Mouse (Mus musculus) limb, embryonic 11.5 days (tissue): ENCODE measurements around the gene Hist1h3g. TPM values are rescaled to one million over a fixed set of nuclear protein-coding genes. Genes with fewer than 3 reads are reported as not detected.
"Not testable (repeated sequence)": the region's sequence is repeated elsewhere in the genome, so short reads cannot be mapped to it uniquely, and the experiment has no call there.

ENCODE experiments used
- ATAC-seq: fragments of 200-750 bp; cut with Nextera tagmentation; 2 replicates; pipeline ENCODE4 v1.8.0; 2017; ENCODE audit warnings: low read depth; ENCODE audit not compliant: insufficient number of reproducible peaks, low FRiP score, low TSS enrichment
- DNase-seq: peaks from one replicate; pipeline ENCODE4 v3.0.0-alpha.2; 2015; ENCODE audit warnings: low spot score
- H3K27ac ChIP-seq: fragments of 300-500 bp; sonication (generic); replicated peaks from 2 replicates; pipeline ENCODE4 v1.5.1; 2014; ENCODE audit warnings: low read depth, mild to moderate bottlenecking, low read length
- H3K27me3 ChIP-seq: fragments of 300-500 bp; sonication (generic); 2 replicates; pipeline ENCODE4 v1.6.1; 2014; ENCODE audit warnings: mild to moderate bottlenecking, low read length, mixed read lengths; ENCODE audit not compliant: control insufficient read depth, insufficient read depth
- H3K36me3 ChIP-seq: fragments of 300-500 bp; sonication (generic); 2 replicates; pipeline ENCODE4 v1.6.1; 2014; ENCODE audit warnings: mild to moderate bottlenecking, low read length, moderate library complexity, mixed read lengths; ENCODE audit not compliant: control insufficient read depth, insufficient read depth
- H3K4me1 ChIP-seq: fragments of 300-500 bp; sonication (generic); 2 replicates; pipeline ENCODE4 v1.6.1; 2014; ENCODE audit warnings: low read length, mixed read lengths; ENCODE audit not compliant: control insufficient read depth, insufficient read depth
- H3K4me2 ChIP-seq: fragments of 300-500 bp; sonication (generic); 2 replicates; pipeline ENCODE4 v1.6.1; 2014; ENCODE audit warnings: low read depth, mild to moderate bottlenecking, moderate library complexity; ENCODE audit not compliant: severe bottlenecking
- H3K4me3 ChIP-seq: fragments of 300-500 bp; sonication (generic); 2 replicates; pipeline ENCODE4 v1.5.1; 2014; ENCODE audit warnings: low read depth, low read length
- H3K9ac ChIP-seq: fragments of 300-500 bp; sonication (generic); 2 replicates; pipeline ENCODE4 v1.6.1; 2014; ENCODE audit warnings: mild to moderate bottlenecking, low read length
- H3K9me3 ChIP-seq: fragments of 300-500 bp; sonication (generic); 2 replicates; pipeline ENCODE4 v1.6.1; 2016; ENCODE audit warnings: low read length; ENCODE audit not compliant: control insufficient read depth
- WGBS: fragments of 180-500 bp; shearing (Covaris S2); extraction: QIAGEN DNeasy Blood & Tissue Kit; methylation state at CpG from one replicate; pipeline ENCODE4 v1.1.7; 2014; 5-methylcytosine and 5-hydroxymethylcytosine counted together
- polyA plus RNA-seq: library from polyadenylated mRNA; unstranded; fragments of >200 nt; fragmentation: Nextera tagmentation; extraction: Ambion mirVana; gene quantifications from 2 replicates; pipeline ENCODE4 v1.2.1, GENCODE M21; 2014

Gene Hist1h3g
- polyA plus RNA-seq, 1 experiment from 2014 or later, result 9.4 TPM

GRCm38 (mm10) chr13:23554393-23554792, 19.2 kb downstream of the Hist1h3g start:
- no peak for DNase-seq
- WGBS, result 25% methylated on average over 9 of the region's 9 CpGs
- no peaks in the 10 kb centered on the region for H3K27me3 ChIP-seq
- ATAC-seq, result no peak
- 0 out of 2 replicates have a peak, but pooled peaks cover 2% of the 10 kb centered on the region for H3K4me1 ChIP-seq
- H3K9ac ChIP-seq, result peak overlapping the region; percentile 93
- H3K4me3 ChIP-seq, result peak overlapping the region; percentile 68
- peak overlapping the region; percentile 100 for H3K27ac ChIP-seq
- H3K9me3 ChIP-seq, result no peaks in the 10 kb centered on the region
- H3K36me3 ChIP-seq, result no peaks in the 10 kb centered on the region
- H3K4me2 ChIP-seq, result peak overlapping the region; percentile 86; the same call in 1 of the 2 replicates

GRCm38 (mm10) chr13:23554925-23555838, 20.0 kb downstream of the Hist1h3g start:
- Histone ChIP-seq H3K9me3 (no peaks in the 10 kb centered on the region), H3K4me1 (0 out of 2 replicates have a peak, but pooled peaks cover 2% of the 10 kb centered on the region), H3K9ac (peak overlapping the region; percentile 93), H3K4me3 (peak overlapping the region; percentile 68), H3K4me2 (peak overlapping the region; percentile 86), H3K27ac (peak overlapping the region; percentile 100), H3K36me3 (no peaks in the 10 kb centered on the region), H3K27me3 (no peaks in the 10 kb centered on the region)
- peak; percentile 91 for DNase-seq
- ATAC-seq, result peak; percentile 88
- under 1% methylated on average over 54 of the region's 54 CpGs for WGBS

- peak overlapping the region; percentile 86 for H3K4me2 ChIP-seq
- no peaks in the 10 kb centered on the region for H3K27me3 ChIP-seq
- WGBS, result under 1% methylated on average over 18 of the region's 18 CpGs
- H3K27ac ChIP-seq, result peak overlapping the region; percentile 100
- DNase-seq (peak; percentile 89), ATAC-seq (peak; percentile 81)
- peak overlapping the region; percentile 93 for H3K9ac ChIP-seq
- H3K4me3 ChIP-seq, result peak overlapping the region; percentile 68
- H3K4me1 ChIP-seq, result 0 out of 2 replicates have a peak, but pooled peaks cover 2% of the 10 kb centered on the region
- no peaks in the 10 kb centered on the region for H3K36me3 ChIP-seq
- no peaks in the 10 kb centered on the region for H3K9me3 ChIP-seq
Observed at GRCm38 (mm10) chr13:23555839-23556416, 20.7 kb downstream of the Hist1h3g start.

- H3K4me1 ChIP-seq, result 0 out of 2 replicates have a peak, but pooled peaks cover 2% of the 10 kb centered on the region
- H3K9ac ChIP-seq, result no peak overlapping the region
- H3K4me2 ChIP-seq, result no peak overlapping the region; the same call in 1 of the 2 replicates
- DNase-seq, result no peak
- H3K4me3 ChIP-seq, result no peak overlapping the region
- no peaks in the 10 kb centered on the region for H3K9me3 ChIP-seq
- ATAC-seq, result no peak
- 72% methylated on average over 3 of the region's 3 CpGs for WGBS
- H3K27ac ChIP-seq, result peak overlapping the region; percentile 65
- no peaks in the 10 kb centered on the region for H3K27me3 ChIP-seq
- H3K36me3 ChIP-seq, result no peaks in the 10 kb centered on the region
Observed at GRCm38 (mm10) chr13:23556906-23557305, 21.7 kb downstream of the Hist1h3g start.

GRCm38 (mm10) chr13:23560699-23561098, 25.5 kb downstream of the Hist1h3g start:
- not testable (repeated sequence) for H3K27ac ChIP-seq, H3K4me1 ChIP-seq, DNase-seq, H3K9ac ChIP-seq, ATAC-seq, H3K27me3 ChIP-seq, H3K4me3 ChIP-seq, H3K36me3 ChIP-seq, H3K9me3 ChIP-seq
- WGBS, result 32% methylated on average over 2 of the region's 2 CpGs
- H3K4me2 ChIP-seq, result peak overlapping the region; percentile 13; the same call in 1 of the 2 replicates

GRCm38 (mm10) chr13:23561531-23561882, 26.3 kb downstream of the Hist1h3g start:
- peak overlapping the region; percentile 54 for H3K4me2 ChIP-seq
- H3K27ac ChIP-seq, result peak overlapping the region; percentile 96
- H3K4me1 ChIP-seq, H3K9ac ChIP-seq, H3K9me3 ChIP-seq, H3K36me3 ChIP-seq, H3K27me3 ChIP-seq, DNase-seq, ATAC-seq: not testable (repeated sequence)
- H3K4me3 ChIP-seq, result peak overlapping the region; percentile 31
- WGBS, result 0% methylated on average over 2 of the region's 5 CpGs

GRCm38 (mm10) chr13:23561883-23562659, 26.8 kb downstream of the Hist1h3g start, which contains the start of gene Hist1h3e:
Gene Hist1h3e (minus strand): TSS chr13:23562369.
- WGBS, result under 1% methylated on average over 42 of the region's 67 CpGs
- ATAC-seq (peak; percentile 99), DNase-seq (peak; percentile 96)
- H3K9ac ChIP-seq, result peak within 1 kb of the TSS; percentile 53
- not testable (repeated sequence) for H3K36me3 ChIP-seq, H3K27me3 ChIP-seq, H3K9me3 ChIP-seq, H3K4me1 ChIP-seq
- peak within 1 kb of the TSS; percentile 54 for H3K4me2 ChIP-seq
- peak within 1 kb of the TSS; percentile 31 for H3K4me3 ChIP-seq
- H3K27ac ChIP-seq, result peak within 1 kb of the TSS; percentile 96
